Mouse (Mus musculus) megakaryocyte progenitor cell, adult 5-6 weeks (primary cell): Measurements from ENCODE around the gene Aldh3b3. TPM values are rescaled to one million over a fixed set of nuclear protein-coding genes. Genes with fewer than 3 reads are reported as not detected.
A peak's percentile ranks its signal among the peaks of the same experiment; 100 is the strongest.

Experiments used
- ATAC-seq: replicated peaks from 2 replicates; pipeline ENCODE4 v1.8.0; 2016; ENCODE audit warnings: mild to moderate bottlenecking, moderate TSS enrichment, inconsistent platforms; ENCODE audit not compliant: poor library complexity
- total RNA-seq, 2 experiments: library from RNA; stranded (forward) in 1 of 2; stranded (reverse) in 1 of 2; fragments of 157-497, 149-512 nt in 1 of 2; fragments of 200-1000 nt in 1 of 2; gene quantifications; 2 replicates each; pipeline versions ENCODE4 v1.2.3 to v1.2.4; 2015 to 2017

Aldh3b3 gene
- total RNA-seq, 2 experiments from 2014 or later: 0.04 to 0.32 TPM

GRCm38 (mm10) chr19:4000949-4001525 lies 42.6 kb downstream of the Aldh3b3 start:
- no peak for ATAC-seq

- ATAC-seq: no peak
Measured at GRCm38 (mm10) chr19:4001752-4002151, 43.3 kb downstream of the Aldh3b3 start.

- ATAC-seq: no peak
Measured at GRCm38 (mm10) chr19:4003112-4003511, 44.7 kb downstream of the Aldh3b3 start, which contains the start of gene Doc2g. Doc2g (plus strand) TSS chr19:4003313.

GRCm38 (mm10) chr19:4003641-4004040 lies 45.2 kb downstream of the Aldh3b3 start:
- ATAC-seq: no peak

- no peak for ATAC-seq
Measured at GRCm38 (mm10) chr19:4004331-4004730, 45.9 kb downstream of the Aldh3b3 start.

GRCm38 (mm10) chr19:4005091-4005490 lies 46.6 kb downstream of the Aldh3b3 start:
- no peak for ATAC-seq

- no peak for ATAC-seq
Measured at GRCm38 (mm10) chr19:4005971-4006370, 47.5 kb downstream of the Aldh3b3 start.

GRCm38 (mm10) chr19:4011086-4011485 lies 52.6 kb downstream of the Aldh3b3 start:
- ATAC-seq: no peak

- peak; percentile 96 for ATAC-seq
Measured at GRCm38 (mm10) chr19:4012432-4013022, 54.1 kb downstream of the Aldh3b3 start, which contains the start of gene Ndufv1. Ndufv1 (minus strand) TSS chr19:4012806.

- ATAC-seq: peak; percentile 10; the same call in 1 of the 2 replicates
Measured at GRCm38 (mm10) chr19:4013066-4013465, 54.6 kb downstream of the Aldh3b3 start.

- ATAC-seq: no peak
Measured at GRCm38 (mm10) chr19:4014802-4015201, 56.4 kb downstream of the Aldh3b3 start.

GRCm38 (mm10) chr19:4015635-4016034 lies 57.2 kb downstream of the Aldh3b3 start:
- no peak for ATAC-seq

GRCm38 (mm10) chr19:4017921-4018587 lies 59.6 kb downstream of the Aldh3b3 start:
- no peak for ATAC-seq

GRCm38 (mm10) chr19:4018743-4019583 lies 60.5 kb downstream of the Aldh3b3 start:
- ATAC-seq: peak; percentile 99

Other genes starting within 250 kb of the Aldh3b3 start
- gene Kmt5b, start 191.2 kb upstream of the Aldh3b3 start, total RNA-seq (2015): 20.1 and 21.9 TPM in 2 replicates
- gene Kmt5b, start 191.2 kb upstream of the Aldh3b3 start, total RNA-seq (2017): 29.5 and 42.7 TPM in 2 replicates
- 39.7 and 43.8 TPM in 2 replicates for gene Chka, start 106.9 kb upstream of the Aldh3b3 start, total RNA-seq (2015)
- gene Chka, start 106.9 kb upstream of the Aldh3b3 start, total RNA-seq (2017): 38.2 and 39.8 TPM in 2 replicates
- gene Tcirg1, start 51.5 kb upstream of the Aldh3b3 start, total RNA-seq (2015): 122 and 178 TPM in 2 replicates
- gene Tcirg1, start 51.5 kb upstream of the Aldh3b3 start, total RNA-seq (2017): 208 and 211 TPM in 2 replicates
- gene Ndufs8, start 45.9 kb upstream of the Aldh3b3 start, total RNA-seq (2015): 239 and 257 TPM in 2 replicates
- gene Ndufs8, start 45.9 kb upstream of the Aldh3b3 start, total RNA-seq (2017): 65.6 and 86.1 TPM in 2 replicates
- 5.0 and 6.9 TPM in 2 replicates for gene Aldh3b1, start 28.8 kb upstream of the Aldh3b3 start, total RNA-seq (2015)
- gene Aldh3b1, start 28.8 kb upstream of the Aldh3b3 start, total RNA-seq (2017): 10.5 and 12.6 TPM in 2 replicates
- 95.9 and 111 TPM in 2 replicates for gene Unc93b1, start 23.5 kb upstream of the Aldh3b3 start, total RNA-seq (2015)
- gene Unc93b1, start 23.5 kb upstream of the Aldh3b3 start, total RNA-seq (2017): 175 and 202 TPM in 2 replicates
- not detected in 2 replicates for gene Aldh3b2, start 13.7 kb downstream of the Aldh3b3 start, total RNA-seq (2015)
- 0.25 TPM in 1 of 2 replicates, not detected in the other for gene Aldh3b2, start 13.7 kb downstream of the Aldh3b3 start, total RNA-seq (2017)
- gene Acy3, start 27.9 kb downstream of the Aldh3b3 start, total RNA-seq (2015): 3.4 and 3.9 TPM in 2 replicates
- 1.2 and 1.6 TPM in 2 replicates for gene Acy3, start 27.9 kb downstream of the Aldh3b3 start, total RNA-seq (2017)
- not detected in 2 replicates for gene Tbx10, start 34.1 kb downstream of the Aldh3b3 start, total RNA-seq (2015)
- gene Tbx10, start 34.1 kb downstream of the Aldh3b3 start, total RNA-seq (2017): not detected in 2 replicates
- gene Nudt8, start 41.9 kb downstream of the Aldh3b3 start, total RNA-seq (2015): 15.1 and 16.2 TPM in 2 replicates
- gene Nudt8, start 41.9 kb downstream of the Aldh3b3 start, total RNA-seq (2017): 10.4 and 14.4 TPM in 2 replicates
- 0.57 and 1.5 TPM in 2 replicates for gene Gm49405, start 42.0 kb downstream of the Aldh3b3 start, total RNA-seq (2015)
- gene Gm49405, start 42.0 kb downstream of the Aldh3b3 start, total RNA-seq (2017): 1.5 and 1.9 TPM in 2 replicates
- 1.6 and 2.9 TPM in 2 replicates for gene Doc2g, start 44.7 kb downstream of the Aldh3b3 start, total RNA-seq (2015)
- gene Doc2g, start 44.7 kb downstream of the Aldh3b3 start, total RNA-seq (2017): 1.3 and 2.9 TPM in 2 replicates
- 123 and 135 TPM in 2 replicates for gene Ndufv1, start 54.2 kb downstream of the Aldh3b3 start, total RNA-seq (2015)
- 223 and 254 TPM in 2 replicates for gene Ndufv1, start 54.2 kb downstream of the Aldh3b3 start, total RNA-seq (2017)
- 264 and 361 TPM in 2 replicates for gene Gstp1, start 79.3 kb downstream of the Aldh3b3 start, total RNA-seq (2015)
- gene Gstp1, start 79.3 kb downstream of the Aldh3b3 start, total RNA-seq (2017): 79.8 and 88.4 TPM in 2 replicates
- gene Gstp2, start 87.4 kb downstream of the Aldh3b3 start, total RNA-seq (2015): not detected in 2 replicates
- not detected in 2 replicates for gene Gstp2, start 87.4 kb downstream of the Aldh3b3 start, total RNA-seq (2017)
- gene Gstp3, start 100.9 kb downstream of the Aldh3b3 start, total RNA-seq (2015): 1.4 and 7.5 TPM in 2 replicates
- 2.2 TPM in 2 replicates for gene Gstp3, start 100.9 kb downstream of the Aldh3b3 start, total RNA-seq (2017)
- not detected in 2 replicates for gene Cabp2, start 122.9 kb downstream of the Aldh3b3 start, total RNA-seq (2015)
- not detected in 2 replicates for gene Cabp2, start 122.9 kb downstream of the Aldh3b3 start, total RNA-seq (2017)
- gene Cdk2ap2, start 138.5 kb downstream of the Aldh3b3 start, total RNA-seq (2015): 112 and 126 TPM in 2 replicates
- gene Cdk2ap2, start 138.5 kb downstream of the Aldh3b3 start, total RNA-seq (2017): 24.2 and 44.8 TPM in 2 replicates
- gene Pitpnm1, start 141.4 kb downstream of the Aldh3b3 start, total RNA-seq (2015): 7.8 and 11.2 TPM in 2 replicates
- 6.8 and 17.2 TPM in 2 replicates for gene Pitpnm1, start 141.4 kb downstream of the Aldh3b3 start, total RNA-seq (2017)
- 61.9 and 66.4 TPM in 2 replicates for gene Aip, start 167.2 kb downstream of the Aldh3b3 start, total RNA-seq (2015)
- 24.4 and 31.1 TPM in 2 replicates for gene Aip, start 167.2 kb downstream of the Aldh3b3 start, total RNA-seq (2017)
- not detected in 2 replicates for gene Gpr152, start 181.1 kb downstream of the Aldh3b3 start, total RNA-seq (2015)
- 0.10 TPM in 1 of 2 replicates, not detected in the other for gene Gpr152, start 181.1 kb downstream of the Aldh3b3 start, total RNA-seq (2017)
- not detected in 2 replicates for gene Cabp4, start 185.4 kb downstream of the Aldh3b3 start, total RNA-seq (2015)
- not detected in 2 replicates for gene Cabp4, start 185.4 kb downstream of the Aldh3b3 start, total RNA-seq (2017)
- 138 and 142 TPM in 2 replicates for gene Coro1b, start 190.0 kb downstream of the Aldh3b3 start, total RNA-seq (2015)
- 66.4 and 83.5 TPM in 2 replicates for gene Coro1b, start 190.0 kb downstream of the Aldh3b3 start, total RNA-seq (2017)
- gene Ptprcap, start 195.0 kb downstream of the Aldh3b3 start, total RNA-seq (2015): 96.4 and 114 TPM in 2 replicates
- gene Ptprcap, start 195.0 kb downstream of the Aldh3b3 start, total RNA-seq (2017): 79.5 and 83.5 TPM in 2 replicates
- 21.6 and 22.1 TPM in 2 replicates for gene Rps6kb2, start 204.7 kb downstream of the Aldh3b3 start, total RNA-seq (2015)
- gene Rps6kb2, start 204.7 kb downstream of the Aldh3b3 start, total RNA-seq (2017): 23.1 and 30.2 TPM in 2 replicates
- 2.2 and 2.4 TPM in 2 replicates for gene Carns1, start 216.8 kb downstream of the Aldh3b3 start, total RNA-seq (2015)
- 1.0 and 2.1 TPM in 2 replicates for gene Carns1, start 216.8 kb downstream of the Aldh3b3 start, total RNA-seq (2017)
- gene Tbc1d10c, start 232.6 kb downstream of the Aldh3b3 start, total RNA-seq (2015): 39.3 and 46.6 TPM in 2 replicates
- gene Tbc1d10c, start 232.6 kb downstream of the Aldh3b3 start, total RNA-seq (2017): 15.3 and 17.5 TPM in 2 replicates
- gene Ppp1ca, start 233.4 kb downstream of the Aldh3b3 start, total RNA-seq (2015): 395 and 413 TPM in 2 replicates
- gene Ppp1ca, start 233.4 kb downstream of the Aldh3b3 start, total RNA-seq (2017): 482 and 538 TPM in 2 replicates
- gene Rad9a, start 243.0 kb downstream of the Aldh3b3 start, total RNA-seq (2015): 28.0 and 31.0 TPM in 2 replicates
- gene Rad9a, start 243.0 kb downstream of the Aldh3b3 start, total RNA-seq (2017): 16.1 and 19.7 TPM in 2 replicates